Mouse (Mus musculus): Measurements from ENCODE around the gene Gm20489. TPM values are rescaled to one million over a fixed set of nuclear protein-coding genes. Genes with fewer than 3 reads are reported as not detected.
A peak's percentile ranks its signal among the peaks of the same experiment; 100 is the strongest.

The Gm20489 gene
- total and polyA plus RNA-seq, 3 experiments: not detected

- no peak for DNase-seq
Observed at GRCm38 (mm10) chrX:101260441-101261325, 8.1 kb downstream of the Gm20489 start.

DNA sequence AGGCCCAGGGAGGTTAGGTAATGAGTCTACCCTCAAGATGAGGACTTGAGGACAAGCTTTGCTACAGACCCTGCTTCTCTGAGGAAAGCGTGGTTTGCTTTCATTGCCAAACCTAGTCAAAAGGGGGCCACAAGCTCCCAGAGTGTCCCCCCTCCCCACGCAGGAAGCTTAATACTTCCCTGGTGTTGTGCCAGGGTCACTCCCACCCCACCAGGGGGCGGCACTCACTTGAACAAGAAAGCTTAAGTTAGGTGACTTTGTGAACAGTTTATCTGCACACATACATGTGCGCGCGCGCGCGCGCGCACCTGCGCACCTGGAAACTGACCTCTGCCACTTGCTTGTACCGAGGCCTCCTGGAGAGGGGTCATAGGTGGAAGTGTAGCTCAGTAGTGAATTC is 12.2 kb downstream of the Gm20489 start:
- no peak for DNase-seq

DNA sequence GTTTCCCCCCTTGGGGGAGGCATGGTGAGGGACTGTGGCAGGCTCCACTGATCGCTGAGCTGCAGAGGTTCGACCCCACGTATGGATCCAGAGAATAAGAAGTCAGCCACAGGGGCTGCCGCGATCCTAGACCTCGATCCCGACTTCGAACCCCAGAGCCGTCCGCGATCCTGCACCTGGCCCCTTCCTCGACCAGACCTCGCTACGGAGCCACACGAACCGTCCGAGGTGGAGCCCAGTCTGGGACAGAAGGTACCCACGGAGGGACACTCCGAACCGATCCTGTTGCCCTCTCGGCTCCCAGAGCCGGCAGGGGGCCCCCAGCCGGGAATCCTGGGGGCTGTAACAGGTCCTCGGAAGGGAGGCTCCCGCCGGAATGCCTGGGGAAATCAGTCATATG is 14.1 kb downstream of the Gm20489 start:
- DNase-seq: peak; percentile 18

DNA sequence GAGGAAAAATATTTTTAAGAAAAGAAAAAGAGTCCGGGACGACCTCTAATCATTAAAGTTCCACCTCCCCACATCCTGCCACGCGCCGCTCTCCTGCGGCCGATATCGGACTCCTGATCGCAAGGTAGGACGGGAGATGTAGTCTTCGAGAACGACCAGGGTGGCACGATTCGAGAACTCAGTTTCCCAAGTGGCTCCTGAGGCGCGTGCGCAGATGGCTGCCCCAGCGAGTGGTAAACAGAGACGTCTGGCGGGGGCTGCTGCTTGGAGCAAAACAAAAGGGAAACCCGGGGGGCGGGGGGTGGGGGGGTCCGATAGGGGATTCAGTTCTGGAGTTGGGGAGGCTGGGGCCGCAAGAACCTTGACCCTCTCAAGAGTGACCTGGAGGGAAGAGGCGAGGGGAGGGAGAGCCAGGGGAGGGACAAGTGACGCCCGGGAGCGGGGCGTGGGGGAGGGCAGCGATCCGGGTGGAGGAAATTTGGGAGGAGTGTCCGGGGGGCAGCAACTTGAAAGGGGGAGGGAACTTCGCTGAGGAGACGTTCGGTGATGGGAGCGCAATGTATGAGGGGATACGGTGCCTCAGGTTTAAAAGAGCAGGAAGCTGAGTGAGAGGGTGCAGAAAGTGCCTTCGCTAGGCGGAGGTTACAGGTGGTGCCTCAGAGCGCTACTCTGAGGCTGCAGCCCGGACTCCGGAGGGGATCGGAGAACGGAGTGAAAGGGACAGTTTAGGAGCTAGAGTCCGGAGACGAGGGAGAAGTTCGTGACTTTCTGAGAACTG is 14.7 kb downstream of the Gm20489 start, which contains the start of gene Foxo4:
Gene Foxo4 (plus strand): TSS at position 577 of the 778 bp plus-strand sequence.
- DNase-seq: peak; percentile 91

- no peak for DNase-seq
Observed at GRCm38 (mm10) chrX:101245011-101245410, 23.8 kb downstream of the Gm20489 start.

GRCm38 (mm10) chrX:101222796-101223162 is 46.0 kb downstream of the Gm20489 start:
- no peak for DNase-seq

DNA sequence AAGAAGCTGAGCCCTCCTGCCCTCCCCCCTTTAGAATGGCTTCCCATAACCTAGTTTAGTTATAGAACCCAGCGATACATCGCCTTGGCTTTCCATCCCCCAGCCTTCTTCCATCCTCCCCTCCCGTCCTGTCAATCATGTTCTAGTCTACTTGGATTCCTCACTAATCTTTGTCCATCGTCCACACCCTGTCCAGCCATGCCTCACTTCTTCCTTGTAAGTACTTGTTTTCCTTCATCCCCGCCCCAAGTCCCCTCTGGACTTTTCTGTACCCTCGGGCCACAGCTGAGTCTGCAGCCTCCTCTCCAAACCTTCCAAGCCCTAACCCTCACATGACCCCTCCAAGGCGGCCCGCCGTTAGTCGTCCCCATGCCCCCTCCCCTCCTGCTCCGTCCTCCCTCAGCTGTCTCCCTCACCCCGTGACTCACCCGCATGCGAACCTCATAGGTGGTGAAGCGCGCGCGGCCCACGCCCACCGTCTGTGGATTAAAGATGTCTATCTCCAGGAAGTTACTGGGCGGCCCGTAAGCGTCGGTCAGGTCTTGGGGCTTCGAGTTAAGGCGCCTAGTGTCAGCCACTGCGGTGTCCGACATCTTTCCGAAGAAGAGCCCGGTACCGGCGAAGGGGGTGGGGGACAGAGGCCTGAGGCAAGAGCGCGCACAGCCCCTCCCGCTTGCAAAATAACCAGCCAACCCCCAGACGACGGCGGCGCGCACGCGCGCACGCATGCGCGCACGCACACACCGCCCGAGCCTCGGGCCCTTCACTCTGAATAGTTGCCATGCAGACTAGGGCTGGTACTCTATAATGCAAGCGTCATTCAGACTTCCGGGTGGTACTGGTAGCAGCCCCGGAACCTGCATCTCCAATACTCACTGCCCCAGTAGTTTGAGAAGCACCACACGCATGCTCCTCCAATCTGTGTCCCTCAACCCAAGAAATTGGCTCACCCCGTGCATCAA is 46.7 kb downstream of the Gm20489 start, which contains the start of gene Snx12:
Gene Snx12 (minus strand): TSS at position 730 of the 962 bp plus-strand sequence.
- DNase-seq: peak; percentile 91

Other genes with a start within 250 kb of the Gm20489 start
- gene Tex11, start 209.4 kb downstream of the Gm20489 start, total RNA-seq (2021): under 1 TPM; 0.10 to 0.12 TPM
- gene Tex11, start 209.4 kb downstream of the Gm20489 start, polyA plus RNA-seq (2012; rRNA removed): not detected in 2 replicates
- gene Slc7a3, start 183.0 kb downstream of the Gm20489 start, total RNA-seq (2021): under 1 TPM; 0.55 to 0.95 TPM
- 1.0 and 1.8 TPM in 2 replicates for gene Slc7a3, start 183.0 kb downstream of the Gm20489 start, polyA plus RNA-seq (2012; rRNA removed)
- 10 to 100 TPM; 58.8 to 58.9 TPM for gene Snx12, start 46.5 kb downstream of the Gm20489 start, total RNA-seq (2021)
- 18.0 and 18.3 TPM in 2 replicates for gene Snx12, start 46.5 kb downstream of the Gm20489 start, polyA plus RNA-seq (2012; rRNA removed)
- gene Foxo4, start 14.5 kb downstream of the Gm20489 start, total RNA-seq (2021): 10 to 100 TPM; 25.6 to 32.9 TPM
- 39.0 and 42.5 TPM in 2 replicates for gene Foxo4, start 14.5 kb downstream of the Gm20489 start, polyA plus RNA-seq (2012; rRNA removed)
- not detected for gene Gm614, start 5.0 kb downstream of the Gm20489 start, total RNA-seq (2021)
- not detected in 2 replicates for gene Gm614, start 5.0 kb downstream of the Gm20489 start, polyA plus RNA-seq (2012; rRNA removed)
- 1 to 10 TPM; 5.9 to 8.4 TPM for gene Il2rg, start 768 bp downstream of the Gm20489 start, total RNA-seq (2021)
- 3.7 TPM in 2 replicates for gene Il2rg, start 768 bp downstream of the Gm20489 start, polyA plus RNA-seq (2012; rRNA removed)
- gene Med12, start 5.0 kb upstream of the Gm20489 start, total RNA-seq (2021): 10 to 100 TPM; 30.2 to 36.4 TPM
- gene Med12, start 5.0 kb upstream of the Gm20489 start, polyA plus RNA-seq (2012; rRNA removed): 132 and 157 TPM in 2 replicates
- 10 to 100 TPM in 1 of 2 experiments, 1 to 10 TPM in 1; 5.2 to 28.2 TPM for gene Nlgn3, start 30.1 kb upstream of the Gm20489 start, total RNA-seq (2021)
- gene Nlgn3, start 30.1 kb upstream of the Gm20489 start, polyA plus RNA-seq (2012; rRNA removed): 2.8 and 3.9 TPM in 2 replicates
- gene Gjb1, start 107.4 kb upstream of the Gm20489 start, total RNA-seq (2021): 1 to 10 TPM in 1 of 2 experiments, not detected in 1; 2.7 TPM
- gene Gjb1, start 107.4 kb upstream of the Gm20489 start, polyA plus RNA-seq (2012; rRNA removed): 0.11 and 0.84 TPM in 2 replicates
- gene Zmym3, start 151.8 kb upstream of the Gm20489 start, total RNA-seq (2021): 10 to 100 TPM; 60.1 to 60.8 TPM
- gene Zmym3, start 151.8 kb upstream of the Gm20489 start, polyA plus RNA-seq (2012; rRNA removed): 56.8 and 65.1 TPM in 2 replicates
- gene Nono, start 160.3 kb upstream of the Gm20489 start, total RNA-seq (2021): 100 to 1,000 TPM; 208 to 263 TPM
- 31.1 and 46.6 TPM in 2 replicates for gene Nono, start 160.3 kb upstream of the Gm20489 start, polyA plus RNA-seq (2012; rRNA removed)
- gene Itgb1bp2, start 180.1 kb upstream of the Gm20489 start, total RNA-seq (2021): under 1 TPM; 0.43 to 0.73 TPM
- 0.10 TPM in 1 of 2 replicates, not detected in the other for gene Itgb1bp2, start 180.1 kb upstream of the Gm20489 start, polyA plus RNA-seq (2012; rRNA removed)

All from adrenal gland, adult 2 months (tissue).